Mouse (Mus musculus) gastrocnemius, postnatal 36 days (tissue): ENCODE data around the gene Prkg1. TPM values are rescaled to one million over a fixed set of nuclear protein-coding genes. Genes with fewer than 3 reads are reported as not detected.

Experiments
- DNase-seq, 2 experiments: peaks; one replicate each; pipeline ENCODE4 v3.0.0; 2022
- intact Hi-C: fragments of 180-260 bp; cut with DNase I; formaldehyde crosslinking; loops from one replicate; pipeline ENCODE4 v1.15.1; 2025
- total RNA-seq, 2 experiments: library from RNA; stranded (reverse); gene quantifications; 2 replicates each; pipeline ENCODE4 v1.2.3; 2021

Prkg1 gene
- total RNA-seq, 2 experiments from 2014 or later: 23.1 to 37.4 TPM

- intact Hi-C loops: no loop called here
- DNase-seq: no peak
Measured at GRCm38 (mm10) chr19:30948202-30948601, 816.6 kb downstream of the Prkg1 start.

GRCm38 (mm10) chr19:30942369-30942992 is 822.4 kb downstream of the Prkg1 start:
- intact Hi-C loops: no loop called here
- DNase-seq: no peak

GRCm38 (mm10) chr19:30938058-30938457 is 826.8 kb downstream of the Prkg1 start:
- intact Hi-C loops: no loop called here
- DNase-seq: no peak

GRCm38 (mm10) chr19:30931469-30932192 is 833.2 kb downstream of the Prkg1 start:
- intact Hi-C loops: no loop called here
- DNase-seq: no peak

- intact Hi-C loops: no loop called here
Measured at GRCm38 (mm10) chr19:30924032-30924431, 840.8 kb downstream of the Prkg1 start.

GRCm38 (mm10) chr19:30902290-30902689 is 862.5 kb downstream of the Prkg1 start:
- no peak for DNase-seq
- intact Hi-C loops: no loop called here

More at GRCm38 (mm10) chr19:30924032-30924431, 840.8 kb downstream of the Prkg1 start:
- DNase-seq: no peak

- no peak for DNase-seq
- intact Hi-C loops: no loop called here
Measured at GRCm38 (mm10) chr19:30901025-30901424, 863.8 kb downstream of the Prkg1 start.

GRCm38 (mm10) chr19:30890377-30890776 is 874.5 kb downstream of the Prkg1 start:
- no peak for DNase-seq
- intact Hi-C loops: no loop called here

- DNase-seq: no peak
- intact Hi-C loops: no loop called here
Measured at GRCm38 (mm10) chr19:30889851-30890250, 875.0 kb downstream of the Prkg1 start.

GRCm38 (mm10) chr19:30861441-30861840 is 903.4 kb downstream of the Prkg1 start:
- intact Hi-C loops: no loop called here
- DNase-seq: no peak

GRCm38 (mm10) chr19:30851023-30851422 is 913.8 kb downstream of the Prkg1 start:
- DNase-seq: no peak
- intact Hi-C loops: no loop called here

GRCm38 (mm10) chr19:30844916-30845315 is 919.9 kb downstream of the Prkg1 start:
- DNase-seq: no peak
- intact Hi-C loops: loop anchor here (10.0 kb wide), 2 partner anchors 180 to 900 kb away; no protein-coding TSS in a partner anchor

- intact Hi-C loops: loop anchor here (10.0 kb wide), 2 partner anchors 179 to 901 kb away; no protein-coding TSS in a partner anchor
- DNase-seq: no peak
Measured at GRCm38 (mm10) chr19:30843637-30844036, 921.2 kb downstream of the Prkg1 start.

GRCm38 (mm10) chr19:30843052-30843564 is 921.7 kb downstream of the Prkg1 start:
- no peak for DNase-seq
- intact Hi-C loops: loop anchor here (10.0 kb wide), 2 partner anchors 178 to 902 kb away; no protein-coding TSS in a partner anchor

GRCm38 (mm10) chr19:30842640-30843039 is 922.2 kb downstream of the Prkg1 start:
- intact Hi-C loops: loop anchor here (10.0 kb wide), 2 partner anchors 178 to 902 kb away; no protein-coding TSS in a partner anchor
- DNase-seq: no peak

- intact Hi-C loops: no loop called here
- DNase-seq: no peak
Measured at GRCm38 (mm10) chr19:30833045-30833651, 931.7 kb downstream of the Prkg1 start.

GRCm38 (mm10) chr19:30829231-30829775 is 935.5 kb downstream of the Prkg1 start:
- DNase-seq: no peak
- intact Hi-C loops: no loop called here

- intact Hi-C loops: no loop called here
- DNase-seq: no peak
Measured at GRCm38 (mm10) chr19:30827820-30828219, 937.0 kb downstream of the Prkg1 start.

- DNase-seq: no peak
- intact Hi-C loops: no loop called here
Measured at GRCm38 (mm10) chr19:30826106-30826505, 938.7 kb downstream of the Prkg1 start.

GRCm38 (mm10) chr19:30815661-30816060 is 949.2 kb downstream of the Prkg1 start:
- no peak for DNase-seq
- intact Hi-C loops: no loop called here

- intact Hi-C loops: no loop called here
- no peak for DNase-seq
Measured at GRCm38 (mm10) chr19:30806265-30806664, 958.6 kb downstream of the Prkg1 start.
